Mouse (Mus musculus) gastrocnemius, adult 18-20 months (tissue): Measurements from ENCODE around the gene Tspan18. TPM values are rescaled to one million over a fixed set of nuclear protein-coding genes. Genes with fewer than 3 reads are reported as not detected.

ENCODE experiments used
- DNase-seq: peaks from one replicate; pipeline ENCODE4 v3.0.0; 2021; ENCODE audit warnings: low spot score
- total RNA-seq, 2 experiments: library from RNA; stranded (reverse); gene quantifications; 2 replicates each; pipeline ENCODE4 v1.2.3; 2021

Tspan18 gene
- total RNA-seq, 2 experiments from 2014 or later: 1.1 to 1.6 TPM

DNA sequence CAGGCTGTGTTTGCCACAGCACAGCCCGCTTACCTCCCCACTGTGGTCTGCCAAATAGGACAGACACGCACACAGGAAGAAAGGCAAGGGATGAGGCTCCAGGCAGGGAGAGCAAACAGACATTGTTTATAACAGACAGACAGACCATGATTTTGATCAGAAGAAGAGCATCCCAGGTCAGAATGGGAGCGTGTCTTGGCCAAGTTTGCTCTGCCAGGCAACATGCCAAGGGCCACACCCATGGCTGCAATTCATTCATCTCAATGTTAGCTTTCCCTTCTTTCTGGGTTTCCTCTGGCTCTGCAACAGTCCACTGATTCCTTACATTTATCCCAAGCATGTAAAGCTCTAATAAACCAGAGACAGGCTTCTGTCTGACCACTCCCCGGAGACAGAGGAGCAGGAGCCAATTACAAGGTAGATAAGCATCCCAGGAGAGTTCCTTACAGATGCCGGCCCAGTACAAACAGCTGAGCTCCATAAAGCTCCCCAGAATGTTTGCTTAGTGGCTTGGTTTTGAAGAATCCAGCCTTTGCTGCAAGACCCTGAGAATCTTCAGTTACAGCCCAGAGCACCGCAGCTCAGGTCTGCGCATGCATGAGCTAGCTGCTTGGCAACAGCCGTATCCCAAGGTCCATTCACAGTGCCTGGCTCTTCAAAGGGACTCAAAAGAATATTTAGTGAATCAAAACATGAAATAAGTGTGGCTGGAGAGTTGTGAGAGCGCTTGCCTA, 5.2 kb upstream of the Tspan18 start:
- DNase-seq: peak; percentile 16

DNA sequence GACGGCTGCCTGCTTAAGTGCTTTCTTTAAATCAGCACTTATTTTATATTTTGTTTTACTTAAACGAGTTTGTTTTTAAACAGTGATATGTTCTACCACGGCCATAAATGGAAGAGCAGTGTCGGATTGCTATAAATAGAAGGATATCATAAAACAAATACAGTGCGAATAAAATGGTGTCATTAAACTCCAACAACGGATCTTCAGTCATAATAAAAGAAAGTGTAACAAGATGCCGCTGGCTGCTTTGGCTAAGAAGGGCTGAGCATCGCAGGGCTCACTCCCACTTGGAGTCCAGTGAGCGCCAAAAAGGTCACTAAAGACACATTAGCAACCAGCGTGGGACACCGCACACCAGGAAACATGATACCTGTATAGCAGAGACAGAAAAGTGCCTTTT, 1.7 kb upstream of the Tspan18 start:
- no peak for DNase-seq

DNA sequence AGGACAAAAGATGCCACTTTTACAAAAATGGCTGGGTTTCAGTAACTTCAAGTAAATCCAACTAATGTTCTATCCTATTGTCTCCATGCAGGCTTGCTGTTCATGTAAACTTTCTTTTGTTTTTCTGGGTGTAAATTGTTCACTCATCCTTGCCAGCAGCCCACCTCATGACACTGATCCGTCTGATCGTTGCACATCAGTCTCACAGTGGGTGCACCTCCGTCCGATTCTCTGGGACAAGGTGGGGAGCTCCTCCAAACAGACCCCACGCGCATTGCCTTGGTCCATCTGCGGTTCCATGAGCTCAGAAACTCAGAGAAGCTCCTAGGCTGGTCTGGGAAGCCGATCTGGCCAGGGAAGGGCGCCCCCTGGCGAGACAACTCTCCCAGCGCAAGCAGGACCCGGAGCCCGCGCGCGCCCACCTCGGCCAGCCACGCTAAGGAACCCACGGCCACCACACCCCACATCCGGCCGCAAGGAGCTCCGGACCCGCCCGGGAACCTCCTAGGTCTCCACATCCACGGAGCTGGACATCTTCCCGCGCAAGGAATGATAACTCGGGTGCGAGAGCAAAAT, 976 bp downstream of the Tspan18 start:
- peak; percentile 74 for DNase-seq

DNA sequence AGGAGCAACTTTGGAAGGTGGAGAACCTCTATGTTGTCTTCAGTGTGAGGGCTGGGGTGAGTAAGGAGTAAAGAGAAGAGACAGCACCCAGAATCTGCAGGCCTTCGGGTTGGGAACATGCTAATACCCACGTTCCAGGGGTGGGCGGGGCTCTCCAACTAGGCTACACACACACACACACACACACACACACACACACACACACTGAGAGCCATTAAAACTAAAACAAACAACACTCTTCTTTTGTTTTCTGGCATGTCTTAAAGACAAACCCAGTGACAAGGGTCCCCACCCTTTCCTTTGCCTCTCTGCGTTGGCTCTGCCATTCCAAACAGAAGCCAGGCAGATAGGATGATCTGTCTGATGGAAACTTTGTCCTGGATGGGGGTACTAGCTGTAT, 2.0 kb downstream of the Tspan18 start:
- DNase-seq: no peak

- no peak for DNase-seq
These were observed 3.2 kb downstream of the Tspan18 start for GRCm38 (mm10) chr2:93331121-93331520.

- DNase-seq: no peak
These were observed 5.2 kb downstream of the Tspan18 start for GRCm38 (mm10) chr2:93329120-93329519.

- no peak for DNase-seq
These were observed 6.3 kb downstream of the Tspan18 start for GRCm38 (mm10) chr2:93327915-93328555.

DNA sequence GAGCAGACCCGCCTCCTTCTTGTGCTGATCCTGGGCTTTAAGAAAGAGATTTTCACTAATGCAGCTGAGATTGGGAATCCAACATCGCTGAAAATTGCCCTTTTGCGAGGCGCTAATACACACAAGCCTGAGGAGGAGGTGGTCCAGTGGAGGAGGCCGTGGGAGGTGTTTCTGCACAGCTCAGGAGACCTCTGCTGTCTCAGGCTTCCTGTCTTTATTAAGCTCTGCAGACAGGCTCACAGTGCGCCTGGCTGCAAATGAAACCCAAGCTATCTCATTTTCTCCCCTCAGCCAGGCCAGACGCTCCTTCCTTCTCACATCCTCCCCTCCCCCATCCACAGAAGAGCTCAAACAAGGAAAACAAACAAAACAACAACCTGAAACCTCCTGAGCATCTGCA, 9.6 kb downstream of the Tspan18 start:
- DNase-seq: no peak

- DNase-seq: peak; percentile 81
These were observed 12.4 kb downstream of the Tspan18 start for GRCm38 (mm10) chr2:93321946-93322345.

- no peak for DNase-seq
These were observed 14.0 kb downstream of the Tspan18 start for GRCm38 (mm10) chr2:93320267-93320666.

GRCm38 (mm10) chr2:93319598-93319997, 14.7 kb downstream of the Tspan18 start:
- DNase-seq: peak; percentile 50

DNA sequence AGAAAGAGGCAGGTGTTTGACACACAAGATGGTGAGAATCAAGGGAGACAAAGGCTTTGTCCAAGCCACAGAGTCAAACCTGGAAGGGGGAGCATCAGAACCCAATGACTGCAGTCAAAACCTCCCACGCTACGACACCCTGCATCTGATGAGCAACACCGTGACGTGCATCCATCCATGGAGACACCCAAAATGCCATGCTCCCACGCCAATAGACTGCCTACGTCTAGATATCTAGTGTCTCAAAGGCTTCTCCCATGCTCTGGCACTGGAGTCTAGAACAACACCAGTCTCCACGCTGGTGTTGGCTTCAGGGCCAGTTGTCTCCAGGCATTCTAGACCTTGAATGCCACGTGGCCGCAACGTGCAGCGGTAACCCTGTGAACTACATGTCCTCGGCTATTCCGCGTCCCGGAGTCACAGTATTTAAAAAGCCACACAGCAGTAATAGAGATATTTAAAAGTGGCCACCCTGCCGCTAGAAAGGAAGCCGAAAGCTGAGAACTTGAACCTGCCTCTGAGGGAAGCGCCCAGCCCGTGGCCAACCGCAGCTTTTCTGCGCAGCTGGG, 15.4 kb downstream of the Tspan18 start:
- DNase-seq: no peak

DNA sequence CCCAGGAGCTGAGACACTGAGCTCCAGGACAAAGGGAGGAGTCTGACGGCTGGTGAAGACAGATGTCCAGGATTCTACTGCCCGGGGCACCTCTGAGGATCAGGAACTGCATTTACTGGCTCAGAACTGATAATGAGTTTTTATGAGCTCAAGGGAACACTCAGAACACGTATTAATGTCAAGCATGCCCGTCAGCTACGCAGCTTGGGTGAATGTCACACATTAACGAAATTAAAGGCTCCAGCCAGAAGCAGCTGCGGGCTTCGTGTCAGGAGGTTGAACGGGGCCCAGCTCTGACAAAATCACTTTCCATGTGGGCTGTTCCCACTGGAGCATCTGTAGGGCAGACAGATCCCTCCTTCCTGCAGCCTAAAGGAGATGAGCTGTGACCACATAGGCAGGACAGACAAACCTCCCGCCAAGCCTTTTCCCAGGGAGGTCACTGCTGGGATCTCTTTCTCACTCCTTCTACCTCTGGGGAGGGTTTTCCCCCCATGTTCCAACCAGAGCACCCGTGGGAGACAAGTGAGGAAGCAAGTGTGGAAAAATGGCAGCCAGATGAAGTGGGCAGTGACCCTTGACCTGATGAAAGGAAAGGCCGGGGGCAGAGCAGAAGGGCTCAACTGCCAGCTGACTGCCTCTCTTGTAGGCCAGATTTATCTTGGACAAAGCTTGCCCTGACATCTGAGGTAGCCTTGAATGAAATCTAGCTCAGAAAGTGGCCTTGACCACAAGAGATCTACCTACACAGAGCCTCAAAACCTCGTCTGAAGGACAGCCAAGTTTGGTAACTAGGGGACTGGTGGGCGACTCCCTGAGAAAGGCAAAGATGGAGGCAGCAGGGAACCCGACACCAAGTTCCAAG, 20.3 kb downstream of the Tspan18 start:
- DNase-seq: no peak

- no peak for DNase-seq
These were observed 21.8 kb downstream of the Tspan18 start for GRCm38 (mm10) chr2:93312458-93312857.

- no peak for DNase-seq
These were observed 24.4 kb downstream of the Tspan18 start for GRCm38 (mm10) chr2:93309724-93310413.

GRCm38 (mm10) chr2:93306898-93307297, 27.4 kb downstream of the Tspan18 start:
- DNase-seq: no peak

DNA sequence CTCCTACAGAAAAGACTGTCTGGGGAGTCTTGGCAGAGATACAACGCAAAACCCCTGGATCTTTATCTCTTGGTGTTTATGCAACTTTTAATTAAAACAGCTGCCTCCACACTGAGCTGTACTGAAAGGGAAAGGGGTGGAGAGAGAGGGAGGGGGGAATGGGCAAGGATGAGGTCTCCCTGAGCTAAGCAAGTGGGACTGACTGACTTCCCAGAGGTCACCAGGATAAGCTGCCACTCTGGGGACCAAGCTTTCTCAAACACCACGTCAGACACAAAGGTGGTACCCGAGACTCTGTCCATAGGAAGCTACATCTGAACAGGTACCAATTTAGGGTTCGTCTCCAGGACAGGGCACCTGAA, 30.1 kb downstream of the Tspan18 start:
- no peak for DNase-seq

DNA sequence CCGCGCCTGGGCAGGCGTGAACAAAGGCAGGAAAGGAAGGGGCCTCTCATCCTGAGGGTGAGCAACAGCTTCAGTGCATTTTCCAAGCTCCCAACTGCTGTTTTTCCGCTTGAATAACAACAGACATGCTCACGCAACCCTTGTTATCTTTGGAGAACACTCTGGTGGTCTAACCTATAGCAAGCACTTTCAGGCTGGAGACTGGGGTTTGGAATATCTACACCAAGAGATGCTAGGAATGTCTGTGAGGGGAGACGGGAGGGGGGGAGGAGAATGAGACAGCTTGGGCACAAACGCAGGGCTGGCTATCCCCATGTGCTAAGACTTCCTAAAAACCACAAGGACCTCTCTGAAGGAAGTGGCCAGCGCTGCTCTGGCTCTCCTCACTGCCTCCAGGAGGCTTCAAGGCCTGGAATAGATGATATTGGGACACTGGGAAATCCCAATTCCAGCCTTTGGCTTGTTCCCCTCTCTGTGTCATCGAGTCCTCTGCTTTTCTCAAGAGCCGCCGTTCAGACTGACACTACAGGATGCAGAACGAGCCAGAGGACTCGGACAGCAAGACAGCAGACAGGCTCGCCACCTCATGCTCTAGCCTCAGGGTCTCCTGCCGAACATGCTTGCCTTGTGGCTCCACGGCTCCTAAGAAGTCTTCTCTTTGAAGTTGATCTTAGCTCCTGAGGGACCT, 30.6 kb downstream of the Tspan18 start:
- no peak for DNase-seq

DNA sequence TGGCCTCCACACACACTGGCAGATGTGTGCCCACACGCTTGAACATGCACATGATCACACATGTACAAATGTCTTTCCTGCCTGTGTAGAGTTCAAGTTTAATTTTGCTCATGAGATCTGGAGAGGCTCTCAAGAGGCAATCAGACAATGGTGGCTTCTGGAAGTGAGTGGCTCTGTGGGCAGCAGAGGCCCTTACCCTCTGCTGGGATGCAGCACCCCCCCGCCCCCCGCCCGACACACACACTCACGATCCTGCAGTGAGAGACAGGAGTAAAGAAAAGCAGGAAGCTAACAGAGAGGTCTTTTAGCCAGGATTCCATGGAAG, 31.1 kb downstream of the Tspan18 start:
- no peak for DNase-seq

DNA sequence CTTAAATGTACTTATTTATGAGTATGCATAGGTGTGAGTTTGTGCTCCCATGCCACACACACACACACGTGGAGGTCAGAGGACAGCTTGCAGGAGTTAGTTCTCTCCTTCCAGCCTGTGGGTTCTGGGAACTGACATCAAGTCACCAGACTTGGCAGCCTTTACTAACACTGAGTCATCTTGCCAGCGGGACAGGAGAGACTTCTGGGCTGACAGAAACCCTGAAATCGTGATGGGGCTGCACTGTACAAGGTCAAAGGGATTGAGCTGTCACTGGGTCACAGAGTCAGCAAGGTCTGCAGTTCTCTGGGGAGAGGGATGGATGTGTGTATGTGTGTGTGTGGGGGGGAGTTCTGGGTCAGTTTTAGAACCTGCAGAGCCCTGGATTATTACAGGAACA, 36.6 kb downstream of the Tspan18 start:
- DNase-seq: peak; percentile 42
